Mouse (Mus musculus) limb, embryonic 10.5 days (tissue): Measurements from ENCODE around the gene Olfr601. TPM values are rescaled to one million over a fixed set of nuclear protein-coding genes. Genes with fewer than 3 reads are reported as not detected.
"Not testable (repeated sequence)": the region's sequence is repeated elsewhere in the genome, so short reads cannot be mapped to it uniquely, and the experiment has no call there.

Source experiments
- DNase-seq: peaks from one replicate; pipeline ENCODE4 v3.0.0-alpha.2; 2017; ENCODE audit warnings: low spot score
- H3K27ac ChIP-seq: fragments of 300-500 bp; sonication (generic); 2 replicates; pipeline ENCODE4 v1.5.1; 2016; ENCODE audit warnings: mild to moderate bottlenecking
- H3K27me3 ChIP-seq: fragments of 300-500 bp; sonication (generic); 2 replicates; pipeline ENCODE4 v1.6.1; 2016; ENCODE audit warnings: low read depth, mild to moderate bottlenecking; ENCODE audit not compliant: poor library complexity, severe bottlenecking
- H3K36me3 ChIP-seq: fragments of 300-500 bp; sonication (generic); 2 replicates; pipeline ENCODE4 v1.6.1; 2016; ENCODE audit warnings: mild to moderate bottlenecking, moderate library complexity
- H3K4me1 ChIP-seq: fragments of 300-500 bp; sonication (generic); 2 replicates; pipeline ENCODE4 v1.6.1; 2016
- H3K4me3 ChIP-seq: fragments of 300-500 bp; sonication (generic); 2 replicates; pipeline ENCODE4 v1.5.1; 2016; ENCODE audit warnings: mild to moderate bottlenecking, moderate library complexity
- H3K9me3 ChIP-seq: fragments of 300-500 bp; sonication (generic); replicated peaks from 2 replicates; pipeline ENCODE4 v1.6.1; 2016; ENCODE audit warnings: mild to moderate bottlenecking
- WGBS: fragments of 180-500 bp; shearing (Covaris S2); methylation state at CpG from one replicate; pipeline ENCODE4 v1.1.7; 2016; 5-methylcytosine and 5-hydroxymethylcytosine counted together
- polyA plus RNA-seq: library from polyadenylated mRNA; unstranded; fragments of >200 nt; fragmentation: Nextera tagmentation; extraction: Ambion mirVana; gene quantifications from 2 replicates; pipeline ENCODE4 v1.2.1, GENCODE M21; 2016

Olfr601 gene
- not detected in 2 replicates for polyA plus RNA-seq

DNA sequence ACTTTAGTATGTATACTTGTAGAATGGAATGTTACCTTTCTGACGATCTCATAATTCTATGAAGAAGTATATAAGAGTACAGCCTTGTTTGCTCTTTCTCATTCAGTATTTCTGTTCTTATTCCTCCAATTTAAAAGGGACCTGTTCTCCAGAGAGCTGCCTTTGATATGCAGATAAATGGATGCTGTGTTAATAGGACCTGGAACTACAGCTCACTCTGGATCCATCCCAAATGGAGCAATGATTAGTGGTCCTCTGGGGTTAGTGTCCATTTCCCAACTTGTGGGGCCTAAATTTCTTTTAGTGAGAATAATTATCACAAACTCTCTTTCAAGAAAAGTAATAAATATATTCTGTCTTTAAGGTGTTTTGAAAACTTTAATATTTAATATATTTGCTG is at the start of gene Olfr601:
Gene Olfr601, minus strand, starts transcription at position 101 of the 400 bp plus-strand sequence.
- no peak within 1 kb of the TSS for H3K27ac ChIP-seq
- H3K4me1 ChIP-seq: no peaks in the 10 kb centered on the region
- H3K9me3 ChIP-seq: no peaks in the 10 kb centered on the region
- WGBS: 88% methylated on average over 1 of the region's 1 CpGs
- H3K36me3 ChIP-seq: no peaks in the 10 kb centered on the region
- DNase-seq: no peak
- no peaks in the 10 kb centered on the region for H3K27me3 ChIP-seq
- no peak within 1 kb of the TSS for H3K4me3 ChIP-seq

DNA sequence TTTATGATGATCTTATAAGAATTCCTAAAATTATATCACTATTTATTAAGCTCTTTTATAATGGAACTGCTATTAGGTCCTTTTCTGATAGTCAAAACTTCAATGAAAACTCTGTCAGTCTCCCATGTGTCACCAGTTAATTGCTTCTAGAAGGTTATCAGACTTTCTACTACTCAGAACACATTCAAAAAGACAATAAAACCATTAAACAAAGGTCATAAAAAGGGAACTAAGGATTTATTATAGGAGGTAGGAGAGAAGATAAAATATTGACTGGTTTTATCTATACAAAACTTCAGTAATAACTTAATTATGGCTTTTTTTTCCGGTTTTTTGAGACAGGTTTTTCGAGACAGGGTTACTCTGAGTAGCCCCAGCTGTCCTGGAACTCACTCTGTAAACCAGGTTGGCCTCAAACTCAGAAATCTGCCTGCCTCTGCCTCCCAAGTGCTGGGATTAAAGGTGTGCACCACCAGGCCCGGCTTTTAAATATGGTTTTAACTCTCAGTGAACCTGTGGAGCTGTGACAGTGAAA is 44.1 kb upstream of the Olfr601 start:
- 80% methylated on average over 3 of the region's 3 CpGs for WGBS
- H3K36me3 ChIP-seq, H3K27ac ChIP-seq, H3K4me1 ChIP-seq, DNase-seq, H3K4me3 ChIP-seq, H3K9me3 ChIP-seq, H3K27me3 ChIP-seq: not testable (repeated sequence)

DNA sequence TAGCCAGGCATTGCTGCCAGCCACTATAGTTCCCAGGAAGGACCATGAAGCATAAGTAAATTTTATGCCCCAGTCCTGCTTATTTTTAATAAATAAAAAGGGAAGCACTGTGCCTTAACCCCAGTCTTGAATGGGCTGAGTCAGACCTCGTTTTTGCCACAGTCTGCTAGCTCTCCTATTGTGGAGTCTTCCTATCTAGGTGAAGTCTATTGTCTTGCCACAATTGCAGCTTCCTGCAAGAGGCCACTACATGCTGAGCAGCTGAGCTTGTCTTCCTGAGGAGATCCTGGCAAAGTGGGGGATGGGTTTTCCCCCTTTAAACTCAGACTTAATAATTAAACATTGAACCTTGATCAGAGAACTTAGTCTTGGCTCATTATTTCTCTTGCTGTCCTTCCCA is 36.5 kb upstream of the Olfr601 start:
- Histone ChIP-seq H3K4me3 (no peak overlapping the region), H3K27me3 (no peaks in the 10 kb centered on the region), H3K9me3 (no peaks in the 10 kb centered on the region), H3K27ac (no peak overlapping the region), H3K4me1 (no peaks in the 10 kb centered on the region), H3K36me3 (no peaks in the 10 kb centered on the region)
- 37% methylated on average over 1 of the region's 1 CpGs for WGBS
- no peak for DNase-seq

DNA sequence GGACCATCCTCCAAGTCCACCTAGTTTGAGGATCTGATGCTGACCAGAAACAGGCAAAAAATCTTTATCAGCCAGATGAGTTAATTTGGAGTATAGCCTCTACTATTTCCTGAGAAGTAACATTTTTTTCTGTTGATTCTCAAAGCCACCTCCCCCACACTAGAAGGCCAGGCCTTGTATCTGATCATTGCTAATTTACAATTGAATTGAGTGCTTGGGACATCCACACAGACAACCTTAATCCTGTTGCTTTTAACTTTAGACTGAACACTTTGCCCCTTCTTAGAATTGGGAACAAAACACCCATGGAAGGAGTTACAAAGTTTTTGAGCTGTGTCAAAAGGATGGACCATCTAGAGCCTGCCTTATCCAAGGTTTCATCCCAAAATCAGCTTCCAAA is 35.3 kb upstream of the Olfr601 start:
- DNase-seq: no peak
- H3K36me3 ChIP-seq: no peaks in the 10 kb centered on the region

DNA sequence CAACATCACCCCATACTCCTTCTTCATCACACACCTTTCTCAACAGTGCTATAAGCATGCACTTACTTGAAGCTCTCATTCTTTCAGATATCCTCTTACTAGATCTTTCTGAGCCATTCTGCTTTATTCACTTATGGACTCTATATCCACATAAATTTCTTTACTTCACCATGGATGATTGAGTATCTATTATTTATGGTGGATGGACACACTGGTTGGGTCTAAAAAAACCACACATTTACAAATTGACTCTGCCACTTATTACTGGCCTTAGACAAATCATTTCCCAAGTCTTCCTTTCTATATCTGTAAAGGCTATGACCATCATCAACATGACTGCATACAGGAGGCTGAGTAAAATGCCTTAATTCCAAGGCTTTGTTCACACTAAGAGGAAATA is 23.6 kb upstream of the Olfr601 start, which contains the start of gene Olfr603:
Gene Olfr603, minus strand, starts transcription at position 101 of the 400 bp plus-strand sequence.
- Histone ChIP-seq H3K27me3 (no peaks in the 10 kb centered on the region), H3K4me1 (no peaks in the 10 kb centered on the region), H3K9me3 (no peaks in the 10 kb centered on the region), H3K27ac (no peak within 1 kb of the TSS), H3K4me3 (no peak within 1 kb of the TSS), H3K36me3 (no peaks in the 10 kb centered on the region)
- DNase-seq: no peak

More for the DNA sequence above, 35.3 kb upstream of the Olfr601 start:
- no peaks in the 10 kb centered on the region for H3K27me3 ChIP-seq
- no peak overlapping the region for H3K27ac ChIP-seq
- no peak overlapping the region for H3K4me3 ChIP-seq
- H3K9me3 ChIP-seq: no peaks in the 10 kb centered on the region
- no peaks in the 10 kb centered on the region for H3K4me1 ChIP-seq

DNA sequence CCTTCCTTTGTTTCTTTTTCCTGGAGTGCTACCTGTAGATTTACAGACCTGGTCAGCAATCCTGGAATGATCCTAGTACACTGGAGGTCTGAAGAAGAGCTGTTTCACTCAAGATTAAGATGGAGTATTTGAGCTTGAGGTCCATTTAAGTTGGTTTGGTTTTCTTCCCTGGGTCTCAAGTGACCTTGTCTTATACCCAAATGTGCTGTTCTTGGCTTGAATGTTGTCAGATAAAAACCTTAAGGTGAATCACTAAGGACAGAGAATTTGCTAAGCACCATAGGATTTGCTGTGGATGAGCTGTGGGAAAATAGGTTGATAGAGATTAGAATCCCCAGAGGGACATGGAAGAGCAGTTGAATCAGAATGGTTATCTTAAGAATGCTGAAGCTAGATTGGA is 12.9 kb downstream of the Olfr601 start, which contains the start of gene Olfr600:
Gene Olfr600, minus strand, starts transcription at position 101 of the 400 bp plus-strand sequence.
- H3K36me3 ChIP-seq: no peaks in the 10 kb centered on the region
- no peak for DNase-seq

DNA sequence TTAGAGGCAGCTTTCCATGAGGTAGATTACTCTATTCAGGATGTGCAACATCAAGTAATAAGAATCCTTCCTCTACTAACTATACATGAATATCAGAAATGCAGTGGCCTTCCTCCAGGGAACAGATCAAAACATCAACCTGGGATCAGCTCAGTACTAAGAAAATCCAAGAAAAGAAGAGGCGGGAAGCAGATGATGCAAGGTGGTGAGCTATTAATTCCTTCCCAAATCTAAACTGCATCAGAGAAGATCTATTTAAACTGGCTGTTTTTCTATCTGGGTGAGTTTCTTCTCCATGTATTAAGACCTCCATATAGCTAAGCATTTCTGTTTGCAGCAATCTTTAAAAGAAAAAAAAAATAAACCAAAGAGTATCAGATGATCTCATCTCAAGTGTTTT is 26.8 kb downstream of the Olfr601 start, which contains the start of gene Olfr599:
Gene Olfr599, plus strand, starts transcription at position 301 of the 400 bp plus-strand sequence.
- no peaks in the 10 kb centered on the region for H3K9me3 ChIP-seq
- H3K36me3 ChIP-seq: no peaks in the 10 kb centered on the region
- H3K27me3 ChIP-seq: no peaks in the 10 kb centered on the region
- H3K4me1 ChIP-seq: no peaks in the 10 kb centered on the region
- no peak within 1 kb of the TSS for H3K27ac ChIP-seq
- no peak for DNase-seq
- WGBS: 88% methylated on average over 1 of the region's 1 CpGs
- no peak within 1 kb of the TSS for H3K4me3 ChIP-seq

More for the DNA sequence above, 12.9 kb downstream of the Olfr601 start, which contains the start of gene Olfr600:
- Histone ChIP-seq H3K27ac (no peak within 1 kb of the TSS), H3K9me3 (no peaks in the 10 kb centered on the region), H3K4me3 (no peak within 1 kb of the TSS), H3K4me1 (no peaks in the 10 kb centered on the region), H3K27me3 (no peaks in the 10 kb centered on the region)

DNA sequence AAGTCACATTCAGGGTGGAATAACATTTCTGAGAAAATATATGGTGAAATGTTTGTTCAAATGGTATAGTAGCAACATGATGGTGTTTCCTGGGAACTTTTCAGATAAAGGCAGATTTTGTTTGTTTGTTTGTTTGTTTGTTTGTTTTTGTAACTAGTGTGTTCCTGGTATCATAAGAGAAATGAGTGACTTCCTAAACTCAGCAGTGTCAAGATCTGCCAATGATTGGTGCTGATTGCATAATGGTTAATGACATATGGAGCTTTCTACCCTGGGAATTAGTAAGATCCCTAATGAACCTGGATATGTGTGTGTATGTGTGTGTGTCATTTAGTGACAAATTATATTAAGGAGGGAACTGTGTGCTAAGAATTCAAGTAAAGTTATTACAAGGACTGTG is 39.2 kb downstream of the Olfr601 start, which contains the start of gene Olfr598:
Gene Olfr598, plus strand, starts transcription at position 301 of the 400 bp plus-strand sequence.
- no peaks in the 10 kb centered on the region for H3K9me3 ChIP-seq
- DNase-seq: no peak
- no peaks in the 10 kb centered on the region for H3K27me3 ChIP-seq
- no peaks in the 10 kb centered on the region for H3K36me3 ChIP-seq
- H3K4me3 ChIP-seq: no peak within 1 kb of the TSS
- no peaks in the 10 kb centered on the region for H3K4me1 ChIP-seq
- H3K27ac ChIP-seq: no peak within 1 kb of the TSS

DNA sequence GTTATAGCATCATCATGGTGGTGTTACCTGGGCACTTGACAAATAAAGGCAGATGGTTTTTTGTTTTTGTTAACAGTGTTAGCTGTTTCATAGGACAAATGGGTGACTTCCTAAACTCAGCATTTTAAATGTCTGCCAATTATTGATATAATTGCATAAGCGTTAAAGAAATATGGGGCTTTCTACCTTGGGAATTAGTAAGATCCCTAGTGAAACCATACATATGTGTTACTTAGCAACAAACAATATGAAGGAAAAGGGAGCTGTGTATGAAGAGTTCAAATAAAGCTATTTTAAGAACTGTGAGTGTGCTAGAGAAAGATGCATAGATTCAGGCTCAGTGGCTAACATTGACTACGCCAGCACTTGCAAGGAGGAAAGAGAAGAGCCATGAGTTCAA is 46.4 kb downstream of the Olfr601 start, which contains the start of gene Olfr597:
Gene Olfr597, plus strand, starts transcription at position 301 of the 400 bp plus-strand sequence.
- not testable (repeated sequence) for H3K4me3 ChIP-seq, H3K36me3 ChIP-seq, H3K4me1 ChIP-seq, H3K27me3 ChIP-seq, DNase-seq, H3K27ac ChIP-seq, H3K9me3 ChIP-seq
- 87% methylated on average over 2 of the region's 2 CpGs for whole genome bisulfite sequencing

Other genes starting within 250 kb of the Olfr601 start
- not detected in 2 replicates for gene Olfr586, start 237.0 kb downstream of the Olfr601 start, polyA plus RNA-seq
- not detected in 2 replicates for gene Olfr588-ps1, start 221.8 kb downstream of the Olfr601 start, polyA plus RNA-seq
- gene Olfr589, start 206.3 kb downstream of the Olfr601 start, polyA plus RNA-seq: not detected in 2 replicates
- gene Olfr591, start 184.3 kb downstream of the Olfr601 start, polyA plus RNA-seq: not detected in 2 replicates
- not detected in 2 replicates for gene Olfr592, start 177.9 kb downstream of the Olfr601 start, polyA plus RNA-seq
- not detected in 2 replicates for gene Olfr593, start 150.8 kb downstream of the Olfr601 start, polyA plus RNA-seq
- gene Olfr594, start 145.7 kb downstream of the Olfr601 start, polyA plus RNA-seq: not detected in 2 replicates
- gene Usp17ld, start 110.2 kb downstream of the Olfr601 start, polyA plus RNA-seq: not detected in 2 replicates
- gene Olfr596, start 57.0 kb downstream of the Olfr601 start, polyA plus RNA-seq: not detected in 2 replicates
- not detected in 2 replicates for gene Olfr597, start 46.3 kb downstream of the Olfr601 start, polyA plus RNA-seq
- gene Olfr598, start 39.1 kb downstream of the Olfr601 start, polyA plus RNA-seq: not detected in 2 replicates
- not detected in 2 replicates for gene Olfr599, start 26.7 kb downstream of the Olfr601 start, polyA plus RNA-seq
- not detected in 2 replicates for gene Olfr600, start 13.0 kb downstream of the Olfr601 start, polyA plus RNA-seq
- not detected in 2 replicates for gene Olfr603, start 23.5 kb upstream of the Olfr601 start, polyA plus RNA-seq
- gene Usp17lc, start 52.4 kb upstream of the Olfr601 start, polyA plus RNA-seq: 0.08 TPM in 1 of 2 replicates, not detected in the other
- gene Olfr605, start 82.8 kb upstream of the Olfr601 start, polyA plus RNA-seq: not detected in 2 replicates
- gene Olfr606, start 86.4 kb upstream of the Olfr601 start, polyA plus RNA-seq: not detected in 2 replicates
- gene Olfr607, start 101.5 kb upstream of the Olfr601 start, polyA plus RNA-seq: not detected in 2 replicates
- not detected in 2 replicates for gene Olfr608, start 107.2 kb upstream of the Olfr601 start, polyA plus RNA-seq
- not detected in 2 replicates for gene Olfr609, start 135.4 kb upstream of the Olfr601 start, polyA plus RNA-seq
- not detected in 2 replicates for gene Olfr610, start 149.5 kb upstream of the Olfr601 start, polyA plus RNA-seq
- gene Olfr611, start 158.2 kb upstream of the Olfr601 start, polyA plus RNA-seq: not detected in 2 replicates
- gene Olfr612, start 180.1 kb upstream of the Olfr601 start, polyA plus RNA-seq: not detected in 2 replicates
- gene Olfr613, start 185.4 kb upstream of the Olfr601 start, polyA plus RNA-seq: not detected in 2 replicates
- not detected in 2 replicates for gene Olfr615, start 193.4 kb upstream of the Olfr601 start, polyA plus RNA-seq
- gene Olfr616, start 206.5 kb upstream of the Olfr601 start, polyA plus RNA-seq: not detected in 2 replicates
- gene Olfr617, start 210.4 kb upstream of the Olfr601 start, polyA plus RNA-seq: not detected in 2 replicates
- gene Olfr618, start 227.4 kb upstream of the Olfr601 start, polyA plus RNA-seq: not detected in 2 replicates
- not detected in 2 replicates for gene Olfr619, start 237.9 kb upstream of the Olfr601 start, polyA plus RNA-seq
- not detected in 2 replicates for gene Olfr620, start 249.9 kb upstream of the Olfr601 start, polyA plus RNA-seq